Mouse (Mus musculus) naive thymus-derived CD4-positive, alpha-beta T cell, adult 2 months (primary cell): ENCODE measurements around the gene Wdr13.
"Not testable (repeated sequence)": the region's sequence is repeated elsewhere in the genome, so short reads cannot be mapped to it uniquely, and the experiment has no call there.

Experiments
- DNase-seq: peaks from one replicate; pipeline ENCODE4 v3.0.0-alpha.2; 2011; ENCODE audit warnings: low read depth

Wdr13 gene

DNA sequence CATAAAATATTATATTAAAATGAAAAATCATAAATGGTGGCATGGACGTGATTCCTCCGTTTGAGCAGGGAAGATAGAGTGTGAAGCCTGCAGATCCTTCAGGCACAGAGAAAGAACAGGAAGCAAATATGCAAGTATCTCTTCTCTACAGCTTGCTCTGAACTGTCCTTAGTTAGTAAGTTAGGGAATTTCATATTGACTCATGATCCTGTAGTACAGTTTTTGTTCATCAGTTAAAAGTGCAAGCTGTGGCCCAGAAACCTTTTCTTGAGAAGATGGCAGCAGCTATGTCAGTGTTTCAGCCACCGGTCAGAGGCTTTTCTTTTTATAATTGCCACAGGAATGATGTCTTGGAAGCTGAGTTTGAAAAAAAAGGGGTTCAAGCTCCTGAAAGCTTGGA, 27.7 kb downstream of the Wdr13 start:
- DNase-seq = no peak

DNA sequence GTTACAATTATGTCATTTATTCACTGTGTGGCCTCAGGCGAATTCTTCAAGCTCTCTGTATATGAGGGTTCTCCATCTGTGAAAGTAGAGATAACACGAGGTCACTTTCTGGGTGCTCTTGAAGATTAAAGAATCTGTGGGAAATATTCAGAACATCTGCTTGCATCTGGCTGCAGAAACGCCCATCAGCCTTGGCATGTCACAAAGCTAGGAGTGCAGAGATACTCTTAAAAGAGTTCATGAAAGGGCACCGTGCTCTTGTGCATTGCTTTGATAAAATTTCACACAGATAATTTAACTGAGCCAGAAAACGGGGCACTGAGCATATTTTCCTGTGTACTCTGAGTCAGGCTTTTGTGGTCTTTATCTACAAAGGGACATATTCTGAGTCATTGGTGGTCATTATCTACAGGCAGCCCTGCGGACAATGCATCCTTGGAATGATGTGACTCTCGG, 30.5 kb downstream of the Wdr13 start:
- DNase-seq = no peak

DNA sequence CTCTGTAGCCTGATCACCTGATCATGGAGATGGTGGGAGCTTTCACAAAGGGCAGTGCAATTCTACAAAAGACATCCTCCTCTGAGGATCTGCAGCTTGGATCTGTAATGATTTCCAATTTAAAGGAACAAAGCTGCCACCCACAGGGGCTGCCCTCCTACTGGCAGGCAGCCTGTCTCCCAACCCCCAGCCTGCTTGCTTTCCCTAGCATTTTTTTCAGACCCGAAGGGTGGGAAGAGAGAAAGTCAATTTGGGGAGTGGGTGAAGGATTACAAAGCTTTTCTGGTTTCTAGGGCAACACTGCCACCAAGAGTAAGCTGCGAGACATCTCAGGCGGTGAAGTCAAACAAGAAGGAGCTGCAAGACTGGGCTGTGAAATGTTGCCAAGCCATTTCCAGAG, 31.7 kb downstream of the Wdr13 start:
- no peak for DNase-seq

DNA sequence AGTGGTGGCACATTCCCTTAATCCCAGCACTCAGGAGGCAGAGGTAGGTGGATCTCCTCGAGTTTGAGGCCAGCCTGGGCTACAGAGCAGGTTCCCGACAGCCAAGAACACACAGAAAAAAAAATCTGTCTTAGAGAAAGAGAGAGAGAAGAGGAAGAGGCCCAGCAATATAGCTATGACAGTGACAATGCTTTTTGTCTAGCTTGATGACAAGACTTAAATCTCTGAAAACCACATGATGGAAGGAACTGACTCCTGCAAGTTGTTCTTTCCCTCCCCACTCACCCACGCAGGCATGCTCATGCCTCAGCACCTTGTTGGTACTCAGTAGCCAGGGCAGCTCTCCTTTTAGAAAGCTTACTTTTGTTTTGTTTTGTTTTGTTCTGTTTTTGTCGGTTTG, 33.3 kb downstream of the Wdr13 start:
- no peak for DNase-seq

DNA sequence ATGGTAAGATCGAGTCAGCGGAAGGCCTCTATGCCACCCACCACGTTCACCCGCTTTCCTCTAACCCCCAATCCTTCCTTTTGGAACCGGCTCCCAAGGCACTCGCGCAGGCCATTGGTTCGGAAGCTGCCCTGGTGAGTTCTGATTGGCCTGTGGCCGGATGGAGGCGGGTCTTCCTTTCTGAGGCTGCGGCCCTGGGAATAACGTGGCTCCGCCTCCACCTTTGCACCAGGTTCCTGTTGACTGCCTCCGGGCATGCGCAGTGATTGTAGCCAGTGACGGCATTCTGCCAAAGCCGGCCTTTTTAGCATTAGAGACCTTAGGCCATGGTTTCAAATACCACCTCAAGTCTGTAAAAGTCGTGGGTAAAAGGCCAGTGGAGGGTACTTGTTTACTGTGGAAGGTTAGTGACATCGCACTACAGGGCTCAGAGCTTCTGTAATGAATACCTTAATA, 35.9 kb downstream of the Wdr13 start:
- DNase-seq = peak; percentile 95

DNA sequence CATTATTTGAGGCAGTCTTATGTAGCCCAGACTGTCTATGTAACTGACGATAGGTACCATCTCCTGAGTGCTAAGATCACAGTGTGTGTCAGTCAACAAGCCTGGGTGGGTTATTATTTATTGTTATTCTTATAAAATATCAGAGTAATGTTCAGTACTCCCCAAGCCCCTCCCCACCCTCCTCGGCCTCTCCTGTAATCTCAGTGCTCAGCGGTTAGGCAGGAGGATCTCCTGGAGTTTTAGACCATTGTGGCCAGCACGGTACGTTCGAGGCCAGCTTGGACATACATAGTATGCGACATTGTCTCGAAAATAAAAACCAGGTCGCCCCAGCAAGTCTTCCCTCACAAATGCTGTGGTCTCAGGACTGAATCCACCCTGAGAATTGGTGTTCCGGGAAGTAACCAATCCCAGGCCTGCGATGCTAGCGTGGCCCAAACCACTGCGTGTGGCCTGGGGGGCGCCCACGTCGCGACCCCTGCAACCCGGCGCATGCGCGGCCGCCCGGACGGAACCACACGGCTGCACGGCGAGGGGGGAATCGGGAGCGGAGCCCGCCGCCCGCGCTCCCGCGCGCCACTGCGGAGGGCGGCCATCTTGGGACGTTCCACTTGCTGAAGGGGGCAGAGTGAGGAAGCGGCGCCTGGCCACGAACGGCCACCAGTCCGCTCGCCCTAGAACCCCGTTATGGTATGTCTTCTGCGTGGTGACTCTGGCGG, 36.5 kb downstream of the Wdr13 start:
- DNase-seq = not testable (repeated sequence)

DNA sequence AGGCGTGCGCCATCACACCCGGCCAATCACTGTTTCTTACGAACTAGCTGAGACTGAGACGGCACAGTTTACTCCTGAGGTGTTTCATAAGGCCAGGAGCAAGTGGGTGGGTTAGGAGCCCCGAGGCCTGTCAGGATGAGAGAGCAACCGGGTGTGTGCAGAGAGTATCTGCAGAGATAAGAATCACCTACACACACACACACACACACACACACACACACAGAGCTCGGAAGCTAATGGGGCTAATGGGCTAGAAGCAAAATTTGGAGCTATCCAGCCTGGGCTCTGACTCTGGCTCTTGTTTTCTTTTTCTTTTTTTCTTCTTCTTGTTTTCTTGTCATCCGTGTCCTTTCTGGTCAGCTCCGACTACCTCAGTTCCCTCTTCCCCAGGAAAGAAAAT, 37.1 kb downstream of the Wdr13 start:
- no peak for DNase-seq

DNA sequence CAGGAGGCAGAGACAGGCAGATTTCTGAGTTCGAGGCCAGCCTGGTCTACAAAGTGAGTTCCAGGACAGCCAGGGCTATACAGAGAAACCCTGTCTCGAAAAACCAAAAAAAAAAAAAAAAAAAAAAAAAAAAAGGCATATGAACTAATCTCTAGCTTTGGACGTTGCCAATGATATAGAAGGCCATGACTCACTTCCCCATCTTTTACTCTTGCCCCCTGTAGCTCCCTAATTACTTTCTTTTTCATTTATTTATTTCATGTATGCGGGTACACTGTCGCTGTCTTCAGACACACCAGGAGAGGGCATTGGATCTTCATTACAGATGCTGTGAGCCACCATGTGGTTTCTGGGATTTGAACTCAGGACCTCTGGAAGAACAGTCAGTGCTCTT, 41.7 kb downstream of the Wdr13 start:
- not testable (repeated sequence) for DNase-seq

DNA sequence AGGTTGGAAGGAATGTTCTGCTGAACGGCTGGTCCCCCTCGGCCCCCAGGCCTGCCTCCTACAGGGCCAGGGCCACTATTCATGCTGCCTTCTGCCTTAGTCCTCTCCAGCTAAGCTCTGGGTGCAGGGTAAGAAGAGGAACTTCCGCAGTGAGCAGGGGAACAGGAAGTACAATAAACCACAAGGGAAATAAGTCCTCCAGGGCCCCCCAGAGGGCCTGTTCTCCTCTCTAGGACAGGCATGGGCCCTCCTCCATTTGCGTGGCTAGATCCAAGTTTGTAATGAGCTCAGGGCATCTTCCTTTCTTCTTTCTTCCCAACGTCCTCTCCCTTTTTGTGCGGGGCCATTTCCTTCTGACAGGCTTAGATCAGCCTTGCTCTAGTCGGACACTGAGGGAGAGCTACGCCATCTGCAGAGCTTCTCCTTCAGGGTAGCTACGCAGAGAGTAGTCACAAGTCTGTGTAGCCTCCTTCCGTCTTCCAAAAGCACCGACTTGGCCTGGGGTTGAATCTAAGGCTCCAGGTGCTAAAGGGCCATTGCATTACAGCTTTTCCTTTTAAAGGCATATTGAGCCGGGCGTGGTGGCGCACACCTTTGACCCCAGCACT, 42.2 kb downstream of the Wdr13 start, which contains the start of gene Was:
Gene Was, minus strand, starts transcription at position 153 of the 608 bp plus-strand sequence.
- DNase-seq = peak; percentile 74

DNA sequence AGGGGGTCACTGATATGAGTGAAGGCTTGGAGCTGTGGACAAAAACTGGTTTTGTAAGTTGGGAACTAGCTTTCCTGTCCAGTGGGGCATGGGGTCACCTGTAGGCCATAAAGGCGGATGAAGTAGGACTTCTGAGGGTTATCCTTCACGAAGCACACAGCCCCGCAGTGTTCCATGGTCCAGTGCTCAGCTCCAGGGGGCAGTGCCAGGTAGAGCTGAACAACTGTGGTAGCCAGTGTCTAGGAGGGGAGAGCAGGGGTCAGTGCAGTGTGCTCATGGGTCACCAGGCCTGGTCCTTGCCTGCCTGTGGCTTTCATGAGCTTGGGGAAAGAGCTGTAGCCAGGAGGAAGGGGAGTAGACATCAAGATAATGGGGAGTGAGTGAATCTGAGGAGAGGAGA, 42.9 kb downstream of the Wdr13 start:
- no peak for DNase-seq

DNA sequence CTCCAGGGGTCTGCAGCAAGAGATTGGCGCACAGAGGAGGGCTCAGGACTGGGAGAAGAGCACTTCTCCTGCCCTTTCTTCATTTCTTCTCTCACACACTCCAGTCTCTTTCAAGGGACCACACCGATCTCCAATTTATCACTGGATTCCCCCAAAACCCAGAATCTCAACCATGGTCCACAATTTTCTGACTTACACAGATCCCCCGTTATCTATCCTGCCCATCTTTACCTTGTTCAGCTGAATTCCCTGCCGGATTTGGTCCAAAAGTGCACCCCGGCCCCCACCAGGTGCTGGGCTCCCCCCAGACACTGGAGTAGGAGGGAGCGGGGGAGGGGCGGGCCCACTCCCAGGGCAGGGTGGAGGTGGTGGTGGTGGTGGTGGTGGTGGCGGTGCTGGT, 47.1 kb downstream of the Wdr13 start:
- DNase-seq = no peak

DNA sequence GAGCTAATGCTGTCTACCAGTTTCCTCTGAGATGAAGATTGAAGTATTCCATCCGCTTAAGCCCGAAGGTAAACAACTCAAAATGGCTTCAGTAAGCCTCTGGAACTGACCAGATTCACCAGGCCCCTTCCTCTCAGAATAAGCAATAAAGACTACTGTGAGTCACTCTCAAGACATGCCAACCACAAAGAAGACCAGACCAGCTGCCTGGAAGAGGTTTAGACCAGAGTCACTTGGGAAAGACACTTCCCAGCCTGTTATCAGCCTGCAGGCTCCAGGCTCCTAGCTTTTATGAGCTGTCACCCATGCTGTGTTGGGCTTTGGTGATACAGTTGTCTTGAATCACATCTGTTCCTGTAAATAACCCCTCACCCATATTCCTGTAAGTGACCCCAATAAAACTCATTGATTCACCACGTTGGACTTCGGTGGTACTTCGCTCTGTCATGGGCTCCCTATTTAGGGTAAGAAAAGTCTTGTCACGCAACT, 47.9 kb downstream of the Wdr13 start:
- no peak for DNase-seq

DNA sequence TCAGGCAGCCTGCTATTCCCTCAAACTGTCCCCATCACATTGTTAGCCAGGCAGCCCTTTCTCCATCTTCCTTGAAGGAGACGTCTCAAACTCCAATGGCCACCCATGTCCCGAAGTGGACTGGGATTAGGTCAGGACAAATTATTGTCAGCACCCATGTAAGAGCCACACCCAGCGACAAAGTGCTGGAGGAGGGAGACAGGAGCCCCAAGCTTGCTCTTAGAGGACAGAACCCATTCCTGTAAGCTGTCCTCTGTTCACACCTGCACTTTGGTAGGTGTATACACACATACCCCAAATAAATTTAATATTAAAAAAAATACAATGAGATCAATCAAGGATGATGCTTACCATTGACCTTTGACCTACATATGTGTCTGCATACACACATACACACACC, 57.6 kb downstream of the Wdr13 start:
- DNase-seq = no peak

DNA sequence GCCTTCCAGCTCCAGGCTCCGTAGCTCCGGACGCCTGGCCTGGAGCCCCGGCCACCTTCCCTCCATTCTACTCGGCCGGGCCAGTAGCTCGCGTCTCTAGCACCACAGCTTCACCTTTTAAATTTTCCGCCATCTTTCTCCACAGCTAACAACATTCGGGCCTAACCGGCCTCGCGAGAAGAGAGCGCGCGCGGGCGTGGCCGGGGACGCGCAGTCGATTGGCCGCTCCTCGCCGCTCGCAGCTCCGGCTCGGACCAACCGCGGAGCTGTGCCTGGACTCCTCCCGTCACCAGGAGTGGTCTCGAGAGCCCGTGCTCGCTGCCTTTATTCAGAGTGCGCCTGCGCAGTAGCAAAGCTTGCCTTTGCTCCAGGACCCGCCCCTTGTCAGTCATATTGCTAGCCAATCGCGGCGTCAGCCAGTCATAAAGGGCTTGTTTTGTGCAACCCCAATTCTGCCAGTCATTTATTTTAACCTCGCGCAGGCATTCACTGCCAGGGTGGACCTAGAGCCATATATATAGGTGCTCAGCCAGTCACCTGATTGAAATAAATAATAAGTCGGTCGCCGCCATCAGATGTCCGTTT, 58.2 kb downstream of the Wdr13 start, which contains the start of gene Suv39h1:
Gene Suv39h1, minus strand, starts transcription at position 331 of the 585 bp plus-strand sequence.
- peak; percentile 94 for DNase-seq

DNA sequence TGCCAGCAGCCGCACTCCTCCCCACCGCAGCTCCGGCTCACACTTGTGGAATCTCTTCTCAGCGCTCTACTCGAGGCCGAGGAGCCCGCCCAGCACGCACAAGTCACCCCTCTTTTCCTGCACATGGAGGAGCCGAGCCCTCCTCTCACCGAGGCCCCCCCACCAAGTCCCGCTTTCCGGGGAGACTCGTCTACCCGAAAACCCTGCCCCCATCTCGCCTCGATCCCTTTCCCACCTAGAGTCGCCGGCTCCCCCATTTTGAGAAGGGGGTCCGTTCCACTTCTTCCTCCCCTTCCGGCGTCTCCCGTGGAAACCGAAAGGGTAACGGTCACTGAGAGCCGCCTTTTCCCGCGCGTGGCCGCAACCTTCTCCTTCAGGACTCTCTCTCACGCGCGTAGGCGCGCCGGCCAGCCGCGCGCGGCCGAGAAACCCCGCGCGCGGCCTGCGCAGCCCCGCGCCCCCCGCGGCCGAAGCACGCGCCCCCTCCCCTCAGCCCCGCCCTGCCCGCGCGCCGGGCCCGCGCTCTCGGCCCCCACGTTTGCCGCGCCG, 58.7 kb downstream of the Wdr13 start:
- no peak for DNase-seq
